Mouse (Mus musculus) frontal cortex, postnatal 14 days (tissue): ENCODE measurements at regions not wholly inside any gene's neighbourhood (a gene's known extent, or its start where the extent isn't known, plus 50 kb on each side); places are given as distances from the start of the nearest gene placed in this dataset.
A peak's percentile ranks its signal among the peaks of the same experiment; 100 is the strongest.
"Not testable (repeated sequence)": the region's sequence is repeated elsewhere in the genome, so short reads cannot be mapped to it uniquely, and the experiment has no call there.

Experiments
- DNase-seq, 2 experiments: peaks; one replicate each; pipeline ENCODE4 v3.0.0; 2022; ENCODE audit warnings: low spot score in 2 of 2

GRCm38 (mm10) chr1:4570730-4571129, 237.0 kb upstream of the Gm37988 start:
- DNase-seq, result no peak

GRCm38 (mm10) chr1:4571299-4572202, 236.1 kb upstream of the Gm37988 start:
- peak; percentile 25 to 47 for DNase-seq

- no peak for DNase-seq
Measured at GRCm38 (mm10) chr1:4572311-4572710, 235.4 kb upstream of the Gm37988 start.

- DNase-seq, result no peak
Measured at GRCm38 (mm10) chr1:4574101-4574500, 233.6 kb upstream of the Gm37988 start.

GRCm38 (mm10) chr1:4576957-4577356, 230.7 kb upstream of the Gm37988 start:
- no peak for DNase-seq

DNA sequence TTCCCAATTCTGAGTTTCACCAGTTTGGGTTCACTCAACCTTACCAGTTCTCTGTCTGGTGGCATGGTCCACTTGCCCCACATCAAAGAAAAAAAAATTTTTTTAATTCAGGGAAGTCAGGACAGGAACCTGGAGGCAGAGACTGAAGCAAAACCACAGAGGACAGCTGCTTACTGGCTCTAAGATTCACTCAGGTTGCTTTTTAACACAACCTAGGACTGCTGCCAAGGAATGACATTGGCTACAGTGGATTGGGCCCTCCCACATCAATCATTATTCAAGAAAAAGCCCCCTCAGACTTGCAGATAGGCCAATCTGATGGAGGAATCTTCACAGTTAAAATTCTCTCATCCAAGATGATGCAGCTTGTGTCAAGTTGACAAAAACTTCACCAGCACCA, 225.2 kb upstream of the Gm37988 start:
- DNase-seq, result no peak

DNA sequence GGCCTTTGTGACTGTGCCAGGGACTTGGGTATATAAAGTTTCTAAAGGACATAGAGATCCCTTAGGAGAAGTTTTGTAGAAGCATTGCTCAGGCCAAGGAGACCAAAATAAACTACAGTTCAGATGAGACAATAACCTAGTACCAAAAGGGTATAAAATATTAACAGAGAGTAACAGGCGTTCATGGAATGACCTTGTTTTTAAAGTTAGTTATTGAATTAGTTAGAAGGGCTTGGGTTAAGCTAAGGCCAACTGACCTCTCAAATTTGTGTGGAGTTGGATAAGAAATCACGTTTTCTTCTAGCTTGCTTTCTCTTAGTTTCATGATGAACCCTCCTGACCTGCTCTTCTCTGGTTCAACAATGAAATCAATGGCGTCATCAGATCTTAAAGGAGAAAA, 209.8 kb upstream of the Gm37988 start:
- DNase-seq, result no peak

- DNase-seq, result no peak
Measured at GRCm38 (mm10) chr1:4598425-4598824, 209.3 kb upstream of the Gm37988 start.

- no peak for DNase-seq
Measured at GRCm38 (mm10) chr1:4602386-4602785, 205.3 kb upstream of the Gm37988 start.

GRCm38 (mm10) chr1:4608824-4609223, 198.9 kb upstream of the Gm37988 start:
- no peak for DNase-seq

DNA sequence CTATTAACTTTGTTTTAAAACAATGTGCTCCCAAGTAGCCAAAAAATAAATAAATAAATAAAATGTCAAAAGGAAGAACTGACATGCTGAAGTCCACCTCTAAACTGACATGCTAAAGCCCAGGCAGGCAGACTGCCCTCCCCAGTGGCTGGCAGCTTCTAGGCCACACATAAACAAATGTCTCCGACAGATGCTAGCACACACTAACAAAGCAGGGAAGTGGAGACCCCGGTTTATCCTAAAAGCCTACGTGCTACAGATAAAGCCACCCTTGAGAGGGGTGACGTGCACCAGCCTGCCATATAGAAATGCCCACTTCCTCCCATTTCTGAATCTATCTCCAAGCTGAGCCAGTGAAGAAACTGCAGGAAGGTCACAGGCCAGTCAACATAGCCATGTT, 194.4 kb upstream of the Gm37988 start:
- no peak for DNase-seq

GRCm38 (mm10) chr1:4615286-4615685, 192.4 kb upstream of the Gm37988 start:
- DNase-seq, result no peak

DNA sequence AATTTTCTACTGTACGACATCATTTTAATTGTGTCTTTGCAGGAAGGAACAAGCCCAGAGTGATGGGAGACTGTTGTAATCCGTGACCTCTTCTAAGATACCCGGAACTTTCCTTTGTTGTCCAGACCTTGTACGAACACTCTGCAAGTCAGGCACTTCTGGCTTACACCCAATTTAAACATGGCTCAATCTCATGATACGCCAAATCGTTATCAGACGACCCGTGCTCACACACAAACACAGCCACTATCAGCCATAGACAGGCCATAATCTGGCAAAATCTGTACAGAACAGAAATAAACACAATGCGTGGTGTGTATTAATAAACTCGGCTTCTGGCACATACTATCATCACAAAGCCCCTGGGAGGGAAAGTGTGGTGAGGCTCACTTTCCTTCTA, 190.2 kb upstream of the Gm37988 start:
- no peak for DNase-seq

DNA sequence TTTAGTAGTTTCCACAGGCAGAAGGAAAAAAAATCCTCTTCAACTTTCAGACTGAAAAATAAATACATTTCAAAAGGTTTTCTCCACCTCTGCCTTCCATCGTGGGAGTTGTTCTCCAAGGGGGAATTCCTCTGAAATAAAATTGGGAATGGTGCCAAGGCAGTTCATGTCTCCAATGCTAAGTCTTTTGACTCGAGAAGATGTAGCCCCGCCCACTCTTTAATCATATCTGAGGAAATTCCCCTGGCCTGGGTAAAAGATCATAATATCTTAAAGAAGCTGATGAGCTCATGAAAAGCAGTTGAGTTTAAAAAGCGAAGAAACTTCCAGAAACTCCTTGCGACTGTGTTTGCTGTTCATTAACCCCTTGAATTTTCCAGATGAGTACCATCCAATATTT, 185.3 kb upstream of the Gm37988 start:
- DNase-seq, result no peak

DNA sequence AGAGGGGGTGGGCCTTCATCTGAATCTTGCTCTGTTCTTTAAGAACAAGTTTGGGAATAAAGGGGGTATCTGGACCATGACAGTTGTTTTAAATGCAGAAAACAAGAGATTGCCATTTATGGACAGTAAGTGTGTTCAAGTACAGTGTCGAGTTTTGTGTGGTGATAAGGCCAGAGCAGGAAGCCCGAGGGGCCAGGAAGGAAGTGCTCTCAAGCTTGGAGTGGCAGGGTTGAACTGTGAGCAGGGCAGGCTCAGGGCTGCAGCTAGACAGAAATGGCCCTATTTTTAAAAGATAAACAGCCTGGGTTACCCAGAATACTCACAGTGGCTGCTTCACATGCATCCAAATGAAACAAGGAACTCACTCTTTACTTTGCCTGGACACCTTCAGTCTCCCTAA, 184.4 kb upstream of the Gm37988 start:
- DNase-seq, result no peak

DNA sequence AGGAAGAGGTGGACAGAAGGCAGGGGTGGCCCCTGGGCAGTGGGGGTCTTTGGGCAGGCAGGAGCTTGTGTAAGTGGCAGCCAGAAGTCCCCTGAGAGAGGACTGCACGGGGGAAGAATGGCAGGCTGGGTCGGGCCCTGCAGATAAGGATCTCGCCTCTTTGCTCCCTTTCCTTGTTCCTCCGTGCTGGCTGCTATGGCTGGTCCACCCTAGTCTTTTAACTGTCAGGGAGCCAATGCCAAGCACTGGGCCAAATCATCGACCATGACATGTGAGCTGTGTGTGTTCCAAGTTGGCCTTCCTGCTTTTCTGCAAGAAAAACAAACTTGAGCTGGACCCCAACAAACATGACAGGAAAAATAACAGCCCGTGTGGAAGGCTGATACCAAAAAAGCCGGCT, 153.8 kb upstream of the Gm37988 start:
- no peak for DNase-seq

DNA sequence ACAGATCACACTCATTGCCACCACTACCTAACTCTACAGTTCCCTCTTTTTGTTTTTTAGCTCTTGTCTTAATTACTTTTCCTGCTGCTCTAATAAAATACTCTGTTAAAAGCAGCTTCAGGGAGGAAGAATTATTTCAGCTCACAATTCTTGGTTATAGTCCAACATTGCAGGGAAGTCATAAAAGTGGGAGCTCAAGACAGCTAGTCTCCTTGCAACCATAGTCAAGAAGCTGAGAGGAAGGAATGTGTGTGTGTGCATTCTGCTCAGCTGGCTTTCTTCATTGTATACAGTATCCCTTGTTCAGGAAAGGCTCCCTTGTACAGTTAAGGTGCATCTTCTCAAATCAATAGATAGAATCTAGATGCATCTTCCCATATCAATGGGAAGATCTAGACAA, 152.4 kb upstream of the Gm37988 start:
- DNase-seq, result no peak

DNA sequence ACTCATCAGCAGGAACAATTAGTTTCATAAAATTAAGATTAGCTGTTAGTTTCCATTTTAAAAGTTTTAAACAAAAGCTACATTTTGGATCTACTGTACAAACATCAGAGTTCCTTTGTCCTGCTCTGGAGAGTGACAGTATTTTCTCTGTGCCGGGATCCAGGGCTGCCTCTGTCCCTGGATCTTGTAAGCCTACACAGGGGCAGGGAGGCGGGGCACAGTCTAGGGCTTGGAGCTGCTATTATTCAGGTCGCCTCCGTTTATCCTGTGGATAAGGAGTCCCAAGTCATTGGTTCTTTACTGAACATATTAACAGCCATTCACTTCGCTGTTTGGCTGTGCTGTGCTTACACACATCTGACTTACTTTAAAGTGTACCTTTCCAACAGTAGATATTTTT, 150.8 kb upstream of the Gm37988 start:
- DNase-seq, result no peak

DNA sequence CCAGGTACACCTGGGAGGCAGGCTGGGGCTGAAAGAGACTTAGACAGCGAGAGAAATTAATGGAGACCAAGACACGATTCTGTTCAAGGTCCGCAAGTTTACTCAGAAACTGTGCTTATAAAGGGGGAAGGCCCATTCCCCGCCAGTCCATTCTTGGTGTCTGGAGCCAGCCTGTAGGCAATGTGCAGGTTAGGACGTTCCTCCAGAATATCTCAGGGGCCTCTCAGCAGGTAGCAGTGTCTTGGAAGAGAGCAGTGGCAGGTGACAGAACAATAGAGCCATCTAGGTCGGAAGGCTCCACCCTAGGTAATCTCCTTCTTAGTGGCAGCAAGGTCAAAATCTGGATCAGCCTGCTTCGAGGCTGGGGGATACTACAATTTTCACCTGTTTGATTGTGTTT, 147.6 kb upstream of the Gm37988 start:
- not testable (repeated sequence) for DNase-seq

DNA sequence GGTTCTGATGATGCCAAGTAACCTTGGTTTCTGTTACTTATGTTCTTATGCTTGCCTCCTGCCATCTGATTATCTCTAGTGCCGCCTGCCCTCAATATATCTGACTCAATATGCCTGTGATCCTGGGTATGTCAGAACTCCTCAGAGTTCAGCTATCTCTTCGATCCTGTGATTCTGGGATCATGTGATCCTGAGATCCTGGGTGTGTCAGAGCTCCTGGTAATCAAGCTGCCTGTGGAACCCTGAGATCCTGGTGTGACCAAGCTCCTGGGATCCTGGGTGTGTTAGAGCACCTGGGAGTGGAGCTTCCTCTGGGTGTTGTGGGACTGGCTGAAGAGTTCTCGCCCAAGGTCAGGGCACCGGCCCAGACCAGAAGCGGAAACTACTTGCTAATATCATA, 147.1 kb upstream of the Gm37988 start:
- not testable (repeated sequence) for DNase-seq

DNA sequence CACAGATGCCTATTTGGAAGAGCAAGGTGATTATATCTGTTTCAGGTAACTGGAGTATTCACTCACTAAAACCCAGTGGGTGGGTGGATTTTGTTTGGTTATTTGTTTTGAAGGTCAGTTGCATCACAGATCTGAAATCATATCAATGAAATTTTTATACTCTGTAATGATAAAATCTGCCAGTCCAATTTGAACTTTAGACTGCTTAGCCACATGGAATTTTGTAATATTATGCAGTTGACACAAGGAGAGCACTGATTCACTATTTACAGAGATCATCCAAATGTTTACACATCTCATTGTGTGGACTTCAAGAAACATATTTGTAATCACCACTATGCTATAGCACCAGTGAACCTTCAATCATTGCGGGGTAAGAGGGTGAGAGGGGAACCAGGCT, 145.9 kb upstream of the Gm37988 start:
- DNase-seq, result no peak

GRCm38 (mm10) chr1:4669732-4670131, 138.0 kb upstream of the Gm37988 start:
- no peak for DNase-seq

DNA sequence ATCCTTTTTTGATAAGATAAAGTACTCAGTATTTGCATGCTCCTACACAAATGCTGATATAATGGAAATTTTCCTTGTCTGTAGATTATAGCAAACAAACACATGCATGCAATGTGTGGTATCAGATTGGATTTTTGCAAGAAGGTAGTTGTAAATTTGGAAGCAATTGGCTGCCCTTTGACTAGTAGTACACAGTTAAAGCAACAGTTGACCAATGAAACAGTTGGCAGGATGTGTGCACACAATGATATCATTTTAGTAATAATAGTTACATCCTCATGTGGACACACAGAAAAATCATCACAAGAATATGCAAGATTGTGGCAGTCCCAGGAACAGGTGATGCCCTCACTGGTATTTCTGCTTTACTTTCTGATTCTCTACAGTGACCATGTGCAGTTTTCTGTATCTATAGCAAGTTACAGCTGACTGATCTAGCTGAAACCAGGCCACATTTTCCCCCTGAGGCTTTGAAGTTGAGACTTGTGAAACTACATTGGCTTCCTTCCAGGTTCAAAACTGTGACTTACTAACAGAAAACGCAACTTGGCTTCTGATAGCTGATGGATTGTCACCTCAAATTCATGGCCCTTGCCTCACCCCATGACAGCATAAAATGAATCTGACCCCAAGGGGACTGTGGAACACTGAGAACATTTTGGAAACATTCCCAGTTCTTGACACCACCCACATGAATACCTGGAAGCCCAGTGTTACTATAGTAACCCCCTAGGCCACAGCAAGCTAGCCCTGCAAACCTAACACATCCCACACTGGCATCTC, 136.3 kb upstream of the Gm37988 start:
- DNase-seq, result no peak
